Mouse (Mus musculus): Measurements from ENCODE around the gene Hdgf. TPM values are rescaled to one million over a fixed set of nuclear protein-coding genes. Genes with fewer than 3 reads are reported as not detected.

The Hdgf gene
- total and polyA plus RNA-seq, 3 experiments, result 199 to 468 (median 215) TPM

GRCm38 (mm10) chr3:87952440-87952839 is 46.3 kb downstream of the Hdgf start:
- H3K27ac ChIP-seq (ENCODE audit: insufficient read depth, low read depth), result no peak overlapping the region
- H3K4me3 ChIP-seq (replicated peaks in 1 of 3; ENCODE audit: low read depth in 2 of 3, low read length in 2 of 3, poor library complexity in 1 of 3), result no peak overlapping the region

GRCm38 (mm10) chr3:87958056-87958455 is 51.9 kb downstream of the Hdgf start:
- in situ Hi-C loops (cut with MboI; ENCODE audit: low pct_ligation_motif_present, low pct_unique_long_range_greater_than_20kb, low sequenced_read_pairs), result no loop called here
- no peak overlapping the region for H3K27ac ChIP-seq (ENCODE audit: insufficient read depth, low read depth)
- peaks cover 47% of the 10 kb centered on the region for H3K27me3 ChIP-seq (replicated peaks)
- H3K4me2 ChIP-seq (ENCODE audit: insufficient read depth, low read depth, poor library complexity, severe bottlenecking), result no peak overlapping the region
- dilution Hi-C loops (cut with MboI; ENCODE audit: extremely low pct_ligation_motif_present, extremely low pct_unique_long_range_greater_than_20kb, low sequenced_read_pairs), result no loop called here
- no peaks in the 10 kb centered on the region for H3K79me2 ChIP-seq (replicated peaks; ENCODE audit: control insufficient read depth, extremely low read depth, insufficient read depth, poor library complexity, severe bottlenecking)
- DNase-seq (ENCODE audit: extremely low read depth), result no peak
- H3K4me3 ChIP-seq (replicated peaks in 1 of 3; ENCODE audit: low read depth in 2 of 3, low read length in 2 of 3, poor library complexity in 1 of 3), result no peak overlapping the region
- no peaks in the 10 kb centered on the region for H3K9me3 ChIP-seq (replicated peaks; ENCODE audit: low read length)
- H3K4me1 ChIP-seq (ENCODE audit: control insufficient read depth in 1 of 2, insufficient read depth in 2 of 2), result peaks cover 0 to 4% of the 10 kb centered on the region in 2 experiments; a peak in 2 of 4 replicates
- H3K9ac ChIP-seq (ENCODE audit: insufficient read depth, low read depth), result no peak overlapping the region
- no peak for TF ChIP-seq RCOR1 (conservative IDR thresholded peaks at IDR 0.05; ENCODE audit: low read depth, low read length)
- no peak for TF ChIP-seq ETS1 (conservative IDR thresholded peaks at IDR 0.05; ENCODE audit: low read depth, low read length)
- no peaks in the 10 kb centered on the region for H3K36me3 ChIP-seq (replicated peaks in 1 of 2; ENCODE audit: control insufficient read depth in 1 of 2, insufficient read depth in 1 of 2, low read length in 1 of 2)

More at GRCm38 (mm10) chr3:87952440-87952839, 46.3 kb downstream of the Hdgf start:
- Histone ChIP-seq H3K27me3 (replicated peaks) (peaks cover 5% of the 10 kb centered on the region), H3K4me2 (ENCODE audit: insufficient read depth, low read depth, poor library complexity, severe bottlenecking) (no peak overlapping the region), H3K9ac (ENCODE audit: insufficient read depth, low read depth) (no peak overlapping the region), H3K4me1 (ENCODE audit: control insufficient read depth in 1 of 2, insufficient read depth in 2 of 2) (no peaks in the 10 kb centered on the region), H3K9me3 (replicated peaks; ENCODE audit: low read length) (no peaks in the 10 kb centered on the region), H3K79me2 (replicated peaks; ENCODE audit: control insufficient read depth, extremely low read depth, insufficient read depth, poor library complexity, severe bottlenecking) (no peaks in the 10 kb centered on the region), H3K36me3 (replicated peaks in 1 of 2; ENCODE audit: control insufficient read depth in 1 of 2, insufficient read depth in 1 of 2, low read length in 1 of 2) (no peaks in the 10 kb centered on the region)
- in situ Hi-C loops (cut with MboI; ENCODE audit: low pct_ligation_motif_present, low pct_unique_long_range_greater_than_20kb, low sequenced_read_pairs) (no loop called here), dilution Hi-C loops (cut with MboI; ENCODE audit: extremely low pct_ligation_motif_present, extremely low pct_unique_long_range_greater_than_20kb, low sequenced_read_pairs) (no loop called here)
- TF ChIP-seq JUN (IDR thresholded peaks at IDR 0.05; ENCODE audit: insufficient read depth, low read depth, low read length), result no peak
- no peak for TF ChIP-seq PAX5 (IDR thresholded peaks at IDR 0.05; ENCODE audit: low read length)
- TF ChIP-seq KAT2A (IDR thresholded peaks at IDR 0.05; ENCODE audit: insufficient replicate concordance, low read length), result no peak
- TF ChIP-seq ETS1 (conservative IDR thresholded peaks at IDR 0.05; ENCODE audit: low read depth, low read length), result no peak
- no peak for TF ChIP-seq POLR2A (IDR thresholded peaks at IDR 0.05; ENCODE audit: low read depth, low read length)
- TF ChIP-seq TCF12 (IDR thresholded peaks at IDR 0.05; ENCODE audit: low read depth, low read length), result no peak
- no peak for TF ChIP-seq SMC3 (IDR thresholded peaks at IDR 0.05; ENCODE audit: low read depth, low read length)
- TF ChIP-seq MXI1 (IDR thresholded peaks at IDR 0.05; ENCODE audit: low read depth, low read length), result no peak
- TF ChIP-seq ZC3H11A (IDR thresholded peaks at IDR 0.05; ENCODE audit: low read depth, low read length), result no peak
- no peak for TF ChIP-seq CHD1 (IDR thresholded peaks at IDR 0.05; ENCODE audit: low read depth, low read length)
- TF ChIP-seq GABPA (IDR thresholded peaks at IDR 0.05; ENCODE audit: insufficient replicate concordance, low read depth, low read length), result no peak
- DNase-seq (ENCODE audit: extremely low read depth), result no peak

- in situ Hi-C loops (cut with MboI; ENCODE audit: low pct_ligation_motif_present, low pct_unique_long_range_greater_than_20kb, low sequenced_read_pairs), result no loop called here
- dilution Hi-C loops (cut with MboI; ENCODE audit: extremely low pct_ligation_motif_present, extremely low pct_unique_long_range_greater_than_20kb, low sequenced_read_pairs), result no loop called here
Observed at GRCm38 (mm10) chr3:87958476-87958875, 52.4 kb downstream of the Hdgf start.

More at GRCm38 (mm10) chr3:87958476-87958875, 52.4 kb downstream of the Hdgf start:
- H3K4me2 ChIP-seq (ENCODE audit: insufficient read depth, low read depth, poor library complexity, severe bottlenecking), result no peak overlapping the region
- DNase-seq (ENCODE audit: extremely low read depth), result no peak
- peaks cover 52% of the 10 kb centered on the region for H3K27me3 ChIP-seq (replicated peaks)
- H3K27ac ChIP-seq (ENCODE audit: insufficient read depth, low read depth), result no peak overlapping the region
- H3K79me2 ChIP-seq (replicated peaks; ENCODE audit: control insufficient read depth, extremely low read depth, insufficient read depth, poor library complexity, severe bottlenecking), result no peaks in the 10 kb centered on the region
- TF ChIP-seq POLR2AphosphoS2 (IDR thresholded peaks at IDR 0.05; ENCODE audit: low read depth, low read length) (no peak), MAZ (IDR thresholded peaks at IDR 0.05; ENCODE audit: low read depth, low read length) (no peak), NELFE (IDR thresholded peaks at IDR 0.05; ENCODE audit: low read depth, low read length) (no peak), GABPA (IDR thresholded peaks at IDR 0.05; ENCODE audit: insufficient replicate concordance, low read depth, low read length) (no peak)
- no peak overlapping the region for H3K9ac ChIP-seq (ENCODE audit: insufficient read depth, low read depth)
- no peaks in the 10 kb centered on the region for H3K9me3 ChIP-seq (replicated peaks; ENCODE audit: low read length)
- H3K4me3 ChIP-seq (replicated peaks in 1 of 3; ENCODE audit: low read depth in 2 of 3, low read length in 2 of 3, poor library complexity in 1 of 3), result no peak overlapping the region
- H3K36me3 ChIP-seq (replicated peaks in 1 of 2; ENCODE audit: control insufficient read depth in 1 of 2, insufficient read depth in 1 of 2, low read length in 1 of 2), result no peaks in the 10 kb centered on the region
- peaks cover 0 to 4% of the 10 kb centered on the region in 2 experiments; a peak in 2 of 4 replicates for H3K4me1 ChIP-seq (ENCODE audit: control insufficient read depth in 1 of 2, insufficient read depth in 2 of 2)

All from CH12.LX (cell line).